Mouse (Mus musculus) liver, embryonic 14.5 days (tissue): ENCODE measurements around the gene Cntnap2. TPM values are rescaled to one million over a fixed set of nuclear protein-coding genes. Genes with fewer than 3 reads are reported as not detected.

Experiments used
- ATAC-seq: fragments of 200-750 bp; cut with Nextera tagmentation; 2 replicates; pipeline ENCODE4 v1.8.0; 2017; ENCODE audit warnings: moderate number of reproducible peaks, mild to moderate bottlenecking, moderate library complexity; ENCODE audit not compliant: insufficient read depth
- DNase-seq, 3 experiments: peaks; one replicate each; pipeline ENCODE4 v3.0.0-alpha.2; 2012 to 2013; ENCODE audit warnings: low read depth in 3 of 3, low spot score in 3 of 3
- H3K27ac ChIP-seq: fragments of 300-500 bp; sonication (generic); 2 replicates; pipeline ENCODE4 v1.5.1; 2014; ENCODE audit warnings: moderate library complexity, mild to moderate bottlenecking, control low read depth, inconsistent platforms
- H3K27me3 ChIP-seq: fragments of 300-500 bp; sonication (generic); 2 replicates; pipeline ENCODE4 v1.6.1; 2014; ENCODE audit warnings: mild to moderate bottlenecking, low read length, moderate library complexity; ENCODE audit not compliant: control insufficient read depth, insufficient read depth
- H3K36me3 ChIP-seq: fragments of 300-500 bp; sonication (generic); replicated peaks from 2 replicates; pipeline ENCODE4 v1.6.1; 2014; ENCODE audit warnings: low read depth; ENCODE audit not compliant: control insufficient read depth, insufficient read depth
- H3K4me1 ChIP-seq, 2 experiments: fragments of 200-500 bp in 1 of 2; fragments of 300-500 bp in 1 of 2; sonication (generic) in 1 of 2; replicated peaks; 2 replicates each; pipeline ENCODE4 v1.6.1; 2012 to 2014; ENCODE audit warnings: antibody characterized with exemption in 1 of 2, inconsistent platforms in 1 of 2, low read length in 1 of 2; ENCODE audit not compliant: control insufficient read depth in 2 of 2, insufficient read depth in 2 of 2
- H3K4me2 ChIP-seq: fragments of 300-500 bp; sonication (generic); 2 replicates; pipeline ENCODE4 v1.6.1; 2014; ENCODE audit warnings: low read depth, mild to moderate bottlenecking, control low read depth, moderate library complexity
- H3K4me3 ChIP-seq, 2 experiments: fragments of 200-500 bp in 1 of 2; fragments of 300-500 bp in 1 of 2; sonication (generic) in 1 of 2; 2 replicates each; pipeline ENCODE4 v1.5.1; 2012 to 2014; ENCODE audit warnings: low read depth in 2 of 2, low read length in 2 of 2, mild to moderate bottlenecking in 2 of 2, control low read depth in 1 of 2, inconsistent platforms in 1 of 2, moderate library complexity in 1 of 2; ENCODE audit not compliant: insufficient read depth in 1 of 2
- H3K9ac ChIP-seq: fragments of 300-500 bp; sonication (generic); replicated peaks from 2 replicates; pipeline ENCODE4 v1.6.1; 2014; ENCODE audit warnings: mild to moderate bottlenecking, control low read depth, moderate library complexity
- H3K9me3 ChIP-seq: fragments of 300-500 bp; sonication (generic); 2 replicates; pipeline ENCODE4 v1.6.1; 2016; ENCODE audit warnings: low read length, mixed read lengths; ENCODE audit not compliant: control insufficient read depth
- CTCF ChIP-seq: IDR thresholded peaks from 2 replicates; pipeline ENCODE4 v1.5.1; 2016; ENCODE audit warnings: antibody characterized with exemption, low read depth, control low read depth
- EP300 ChIP-seq: IDR thresholded peaks from 2 replicates; pipeline ENCODE4 v1.6.1; 2016; ENCODE audit warnings: antibody characterized with exemption, low read depth
- WGBS: fragments of 180-500 bp; shearing (Covaris S2); extraction: QIAGEN DNeasy Blood & Tissue Kit; methylation state at CpG from one replicate; pipeline ENCODE4 v1.1.7; 2014; ENCODE audit not compliant: insufficient replicate concordance; 5-methylcytosine and 5-hydroxymethylcytosine counted together
- polyA plus RNA-seq, 2 experiments: library from polyadenylated mRNA; depleted of rRNA in 1 of 2; stranded (reverse) in 1 of 2; unstranded in 1 of 2; fragments of >200 nt; fragmentation: Nextera tagmentation in 1 of 2; extraction: Ambion mirVana in 1 of 2; gene quantifications; 2 replicates each; pipeline versions ENCODE4 v1.2.1 to v1.2.3; 2012 to 2014

The Cntnap2 gene
- polyA plus RNA-seq, 2 experiments: 0.38 to 0.39 TPM

- Histone ChIP-seq H3K4me3 (no peak overlapping the region), H3K9me3 (no peaks in the 10 kb centered on the region), H3K36me3 (no peaks in the 10 kb centered on the region), H3K9ac (no peak overlapping the region), H3K4me1 (no peaks in the 10 kb centered on the region), H3K27ac (no peak overlapping the region), H3K27me3 (no peaks in the 10 kb centered on the region), H3K4me2 (no peak overlapping the region)
- no peak for TF ChIP-seq CTCF
- TF ChIP-seq EP300: no peak
- ATAC-seq (no peak), DNase-seq (no peak)
- 74% methylated on average over 2 of the region's 2 CpGs for WGBS
Observed at GRCm38 (mm10) chr6:46197298-46197697, 1138.1 kb downstream of the Cntnap2 start.

DNA sequence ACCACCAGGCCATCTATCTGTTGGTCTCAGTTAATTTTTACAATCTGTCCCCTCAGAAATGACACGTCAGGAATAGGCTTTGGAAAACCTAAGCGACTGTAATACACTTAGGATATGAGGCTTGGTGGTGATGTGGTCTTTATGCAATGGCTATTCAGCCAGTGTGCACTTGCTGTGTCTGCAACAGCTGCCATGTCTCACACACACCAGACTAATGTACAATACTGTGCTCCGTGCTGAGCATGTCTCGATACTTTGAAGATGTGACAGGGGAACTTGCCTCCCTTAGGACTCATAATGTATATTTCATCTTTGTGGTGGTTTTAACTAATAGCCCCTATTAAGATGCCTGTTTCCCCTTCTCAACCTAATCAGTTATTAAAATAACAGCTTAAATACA is 1142.7 kb downstream of the Cntnap2 start:
- no peaks in the 10 kb centered on the region for H3K36me3 ChIP-seq
- no peak for DNase-seq
- no peak for ATAC-seq
- H3K27ac ChIP-seq: no peak overlapping the region
- H3K27me3 ChIP-seq: no peaks in the 10 kb centered on the region
- TF ChIP-seq CTCF: no peak
- no peak for TF ChIP-seq EP300
- H3K9me3 ChIP-seq: no peaks in the 10 kb centered on the region
- H3K4me3 ChIP-seq: no peak overlapping the region
- 72% methylated on average over 4 of the region's 4 CpGs for WGBS
- H3K9ac ChIP-seq: no peak overlapping the region
- no peaks in the 10 kb centered on the region for H3K4me1 ChIP-seq
- H3K4me2 ChIP-seq: no peak overlapping the region

GRCm38 (mm10) chr6:46205531-46205930 is 1146.4 kb downstream of the Cntnap2 start:
- 58% methylated on average over 2 of the region's 2 CpGs for WGBS
- Histone ChIP-seq H3K27ac (no peak overlapping the region), H3K4me3 (no peak overlapping the region), H3K4me1 (no peaks in the 10 kb centered on the region), H3K9me3 (no peaks in the 10 kb centered on the region), H3K9ac (no peak overlapping the region), H3K27me3 (no peaks in the 10 kb centered on the region), H3K4me2 (no peak overlapping the region), H3K36me3 (no peaks in the 10 kb centered on the region)
- TF ChIP-seq EP300 (no peak), CTCF (no peak)
- no peak for DNase-seq
- ATAC-seq: no peak

- 78% methylated on average over 1 of the region's 1 CpGs for WGBS
- Histone ChIP-seq H3K4me1 (no peaks in the 10 kb centered on the region), H3K27ac (no peak overlapping the region), H3K27me3 (no peaks in the 10 kb centered on the region), H3K9me3 (no peaks in the 10 kb centered on the region), H3K9ac (no peak overlapping the region), H3K4me2 (no peak overlapping the region), H3K36me3 (no peaks in the 10 kb centered on the region), H3K4me3 (no peak overlapping the region)
- no peak for TF ChIP-seq EP300
- TF ChIP-seq CTCF: no peak
- ATAC-seq (no peak), DNase-seq (no peak)
Observed at GRCm38 (mm10) chr6:46232889-46233288, 1173.7 kb downstream of the Cntnap2 start.

DNA sequence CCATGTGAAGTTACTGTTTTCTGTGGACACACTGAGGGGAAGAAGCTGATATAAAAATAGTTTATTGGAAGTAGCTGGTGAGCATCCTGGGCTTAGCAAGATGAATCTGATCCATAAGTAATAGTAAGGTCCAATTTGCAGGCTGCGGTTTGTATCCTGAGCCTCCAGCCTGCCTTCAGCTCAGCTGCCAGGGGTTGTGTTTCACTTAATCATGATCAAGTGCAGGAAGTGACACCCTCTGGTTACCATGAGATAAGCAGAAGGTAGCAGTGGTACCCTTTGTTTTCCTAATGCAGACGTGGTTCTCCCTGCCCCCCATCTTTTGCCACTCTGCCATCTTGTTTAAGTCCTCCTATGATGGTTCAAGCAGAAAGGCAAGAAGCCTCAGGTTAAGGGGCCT is 1181.2 kb downstream of the Cntnap2 start:
- ATAC-seq: no peak
- Histone ChIP-seq H3K4me1 (no peaks in the 10 kb centered on the region), H3K4me3 (no peak overlapping the region), H3K9me3 (no peaks in the 10 kb centered on the region), H3K27ac (no peak overlapping the region), H3K4me2 (no peak overlapping the region), H3K36me3 (no peaks in the 10 kb centered on the region), H3K27me3 (no peaks in the 10 kb centered on the region), H3K9ac (no peak overlapping the region)
- DNase-seq: no peak
- WGBS: 10% methylated on average over 2 of the region's 2 CpGs
- TF ChIP-seq CTCF (no peak), EP300 (no peak)
